Mouse (Mus musculus) liver, adult 2 months (tissue): ENCODE data around the gene Top2b.

Experiments used
- CTCF ChIP-seq: fragments of 200-500 bp; IDR thresholded peaks from 2 replicates; pipeline ENCODE4 v1.5.1; 2011; ENCODE audit warnings: low read depth, low read length, control low read depth
- POLR2A ChIP-seq: fragments of 200-500 bp; IDR thresholded peaks from 2 replicates; pipeline ENCODE4 v1.6.1; 2011; ENCODE audit warnings: low read length, control low read depth; ENCODE audit not compliant: insufficient read depth; ENCODE audit errors: extremely low read depth

DNA sequence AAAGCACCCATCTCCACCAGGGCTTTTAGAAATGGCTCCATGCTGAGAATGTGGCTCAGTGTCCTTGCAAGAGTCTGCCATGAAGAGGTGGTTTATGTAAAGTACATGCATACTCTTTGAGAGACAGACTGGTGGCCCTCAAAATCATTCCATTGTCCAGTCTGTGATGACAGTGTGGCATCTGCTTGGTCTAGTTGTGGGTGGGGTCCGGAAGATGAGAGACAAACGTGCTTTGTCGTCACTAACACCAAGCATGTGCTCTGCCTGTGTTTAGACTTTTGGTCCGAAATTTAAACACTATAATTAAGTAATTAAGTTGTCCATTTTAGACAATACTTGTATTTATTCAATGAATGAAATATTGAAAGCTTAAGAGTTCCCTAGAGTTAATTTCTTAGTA lies 49.2 kb downstream of the Top2b start:
- TF ChIP-seq CTCF (no peak), POLR2A (no peak)
